Mouse (Mus musculus) lung, embryonic 15.5 days (tissue): ENCODE measurements around the gene Prrt3. TPM values are rescaled to one million over a fixed set of nuclear protein-coding genes. Genes with fewer than 3 reads are reported as not detected.

ENCODE experiments used
- ATAC-seq: fragments of 200-750 bp; cut with Nextera tagmentation; 2 replicates; pipeline ENCODE4 v1.8.0; 2017; ENCODE audit warnings: moderate number of reproducible peaks, borderline replicate concordance; ENCODE audit not compliant: low FRiP score, low TSS enrichment; ENCODE audit errors: extremely low read depth
- H3K27ac ChIP-seq: fragments of 300-500 bp; sonication (generic); 2 replicates; pipeline ENCODE4 v1.5.1; 2015; ENCODE audit warnings: moderate library complexity, mild to moderate bottlenecking, inconsistent platforms
- H3K27me3 ChIP-seq: fragments of 300-500 bp; sonication (generic); 2 replicates; pipeline ENCODE4 v1.6.1; 2015; ENCODE audit warnings: inconsistent platforms
- H3K36me3 ChIP-seq: fragments of 300-500 bp; sonication (generic); 2 replicates; pipeline ENCODE4 v1.6.1; 2015; ENCODE audit warnings: inconsistent platforms
- H3K4me1 ChIP-seq: fragments of 300-500 bp; sonication (generic); 2 replicates; pipeline ENCODE4 v1.6.1; 2015; ENCODE audit warnings: inconsistent platforms
- H3K4me2 ChIP-seq: fragments of 300-500 bp; sonication (generic); 2 replicates; pipeline ENCODE4 v1.6.1; 2015; ENCODE audit warnings: inconsistent platforms, mild to moderate bottlenecking, moderate library complexity
- H3K4me3 ChIP-seq: fragments of 300-500 bp; sonication (generic); 2 replicates; pipeline ENCODE4 v1.5.1; 2015; ENCODE audit warnings: mild to moderate bottlenecking, inconsistent platforms
- H3K9ac ChIP-seq: fragments of 300-500 bp; sonication (generic); 2 replicates; pipeline ENCODE4 v1.6.1; 2015; ENCODE audit warnings: inconsistent platforms
- H3K9me3 ChIP-seq: fragments of 300-500 bp; sonication (generic); 2 replicates; pipeline ENCODE4 v1.6.1; 2016; ENCODE audit warnings: inconsistent platforms
- WGBS: fragments of 180-500 bp; shearing (Covaris S2); methylation state at CpG from one replicate; pipeline ENCODE4 v1.1.7; 2015; 5-methylcytosine and 5-hydroxymethylcytosine counted together
- polyA plus RNA-seq: library from polyadenylated mRNA; unstranded; fragments of >200 nt; fragmentation: Nextera tagmentation; extraction: Ambion mirVana; gene quantifications from 2 replicates; pipeline ENCODE4 v1.2.1, GENCODE M21; 2015

The Prrt3 gene
- polyA plus RNA-seq, 1 experiment from 2014 or later = 0.17 TPM

DNA sequence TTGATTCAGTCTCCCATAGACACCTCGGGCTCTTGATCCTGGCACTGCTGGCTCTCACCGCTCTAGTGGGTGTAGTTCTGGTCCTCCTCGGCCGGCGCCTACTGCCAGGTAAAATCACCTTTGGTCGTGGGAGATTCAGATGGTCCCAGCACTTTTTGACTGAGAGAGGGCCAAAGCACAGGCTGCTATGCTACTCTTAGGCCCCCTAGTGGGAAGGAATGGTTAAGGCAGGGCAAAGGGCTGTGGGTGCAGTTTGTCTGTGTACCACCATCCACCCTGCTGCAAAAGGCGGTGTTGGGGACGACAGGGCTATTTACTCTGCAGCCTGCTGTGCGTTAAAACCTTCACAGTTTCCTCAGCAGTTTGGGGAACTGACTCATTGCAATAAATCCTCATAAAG lies 32.7 kb downstream of the Prrt3 start:
- H3K4me3 ChIP-seq = peak overlapping the region; percentile 39
- no peak overlapping the region for H3K27ac ChIP-seq
- no peaks in the 10 kb centered on the region for H3K36me3 ChIP-seq
- H3K9me3 ChIP-seq = no peaks in the 10 kb centered on the region
- H3K4me1 ChIP-seq = peaks cover 27% of the 10 kb centered on the region
- peaks cover 12% of the 10 kb centered on the region for H3K27me3 ChIP-seq
- peak overlapping the region; percentile 17; the same call in 1 of the 2 replicates for H3K9ac ChIP-seq
- peak; percentile 53; the same call in 1 of the 2 replicates for ATAC-seq
- 8% methylated on average over 9 of the region's 9 CpGs for WGBS
- peak overlapping the region; percentile 84 for H3K4me2 ChIP-seq

DNA sequence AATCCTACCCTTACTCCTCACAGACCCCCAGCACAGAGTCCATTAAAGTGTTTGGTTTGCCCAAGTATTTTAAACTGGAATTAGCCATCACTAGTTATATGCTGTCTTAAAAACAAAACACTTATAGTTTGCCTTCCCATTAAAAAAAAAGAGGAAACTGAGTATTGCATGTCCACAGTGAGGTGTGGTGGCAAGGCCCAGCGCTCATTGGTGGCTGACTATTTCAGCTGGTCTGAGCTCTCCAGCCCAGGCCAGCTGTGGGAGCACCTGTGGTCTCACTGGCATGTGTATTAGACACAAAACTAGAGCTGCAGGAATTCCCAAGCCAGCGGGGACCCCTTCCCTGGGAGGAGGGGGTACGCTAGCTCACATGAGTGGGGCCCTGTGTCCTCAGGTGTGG lies 33.2 kb downstream of the Prrt3 start:
- Histone ChIP-seq H3K27ac (no peak overlapping the region), H3K9ac (no peak overlapping the region), H3K4me2 (no peak overlapping the region), H3K9me3 (no peaks in the 10 kb centered on the region), H3K27me3 (peaks cover 12% of the 10 kb centered on the region), H3K4me1 (peaks cover 27% of the 10 kb centered on the region), H3K36me3 (no peaks in the 10 kb centered on the region), H3K4me3 (no peak overlapping the region)
- WGBS = 56% methylated on average over 3 of the region's 3 CpGs
- no peak for ATAC-seq

- Histone ChIP-seq H3K27me3 (peaks cover 10% of the 10 kb centered on the region), H3K4me3 (no peak overlapping the region), H3K4me1 (peaks cover 14% of the 10 kb centered on the region), H3K9ac (no peak overlapping the region), H3K27ac (no peak overlapping the region), H3K4me2 (no peak overlapping the region), H3K36me3 (no peaks in the 10 kb centered on the region), H3K9me3 (no peaks in the 10 kb centered on the region)
- ATAC-seq = no peak
- WGBS = 57% methylated on average over 5 of the region's 5 CpGs
These were observed 36.1 kb downstream of the Prrt3 start for GRCm38 (mm10) chr6:113465602-113466001.

GRCm38 (mm10) chr6:113464040-113464439 lies 37.7 kb downstream of the Prrt3 start:
- 57% methylated on average over 7 of the region's 7 CpGs for WGBS

GRCm38 (mm10) chr6:113458635-113459034 lies 43.1 kb downstream of the Prrt3 start:
- Histone ChIP-seq H3K9me3 (no peaks in the 10 kb centered on the region), H3K9ac (peak overlapping the region; percentile 31; the same call in 1 of the 2 replicates), H3K4me3 (peak overlapping the region; percentile 35), H3K27ac (peak overlapping the region; percentile 74), H3K36me3 (no peaks in the 10 kb centered on the region), H3K4me1 (peaks cover 5% of the 10 kb centered on the region), H3K4me2 (peak overlapping the region; percentile 52), H3K27me3 (no peaks in the 10 kb centered on the region)
- WGBS = 33% methylated on average over 10 of the region's 10 CpGs
- ATAC-seq = peak; percentile 91

More at GRCm38 (mm10) chr6:113464040-113464439, 37.7 kb downstream of the Prrt3 start:
- Histone ChIP-seq H3K4me2 (no peak overlapping the region), H3K4me1 (peaks cover 3% of the 10 kb centered on the region; the same call in 1 of the 2 replicates), H3K27ac (no peak overlapping the region), H3K36me3 (no peaks in the 10 kb centered on the region), H3K9ac (no peak overlapping the region), H3K9me3 (no peaks in the 10 kb centered on the region), H3K27me3 (no peaks in the 10 kb centered on the region), H3K4me3 (no peak overlapping the region)
- ATAC-seq = no peak

- ATAC-seq = no peak
- H3K4me2 ChIP-seq = peak within 1 kb of the TSS; percentile 52
- H3K9me3 ChIP-seq = no peaks in the 10 kb centered on the region
- peak within 1 kb of the TSS; percentile 31; the same call in 1 of the 2 replicates for H3K9ac ChIP-seq
- H3K27me3 ChIP-seq = no peaks in the 10 kb centered on the region
- peak within 1 kb of the TSS; percentile 35 for H3K4me3 ChIP-seq
- peaks cover 5% of the 10 kb centered on the region for H3K4me1 ChIP-seq
- peak within 1 kb of the TSS; percentile 74 for H3K27ac ChIP-seq
- H3K36me3 ChIP-seq = no peaks in the 10 kb centered on the region
- 45% methylated on average over 9 of the region's 10 CpGs for WGBS
These were observed 43.7 kb downstream of the Prrt3 start, which contains the start of gene Il17re for GRCm38 (mm10) chr6:113457952-113458534. Gene Il17re (plus strand): TSS chr6:113458484.

DNA sequence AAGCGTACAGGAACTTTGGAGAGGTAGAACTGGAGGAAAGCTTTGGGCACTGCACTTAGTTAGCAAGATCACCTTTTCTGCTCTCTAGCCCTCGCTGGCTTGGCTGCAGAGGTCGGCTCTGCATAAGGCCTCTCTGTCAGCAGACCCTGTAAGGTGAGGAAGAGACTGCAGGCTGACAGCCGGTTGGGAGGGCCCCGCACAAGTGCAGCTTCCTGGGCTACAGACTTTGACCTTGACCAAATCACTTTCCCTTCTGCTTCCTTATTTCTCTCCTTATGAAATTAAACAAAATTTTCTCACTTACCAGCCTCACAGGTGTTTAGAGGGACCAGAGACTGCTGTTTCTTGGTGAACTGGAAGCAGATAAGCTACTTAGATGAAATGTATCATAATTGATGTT lies 46.7 kb downstream of the Prrt3 start:
- H3K9me3 ChIP-seq = no peaks in the 10 kb centered on the region
- H3K27ac ChIP-seq = no peak overlapping the region
- H3K4me2 ChIP-seq = no peak overlapping the region
- 54% methylated on average over 5 of the region's 5 CpGs for WGBS
- no peaks in the 10 kb centered on the region for H3K27me3 ChIP-seq
- peaks cover 5% of the 10 kb centered on the region for H3K4me1 ChIP-seq
- no peak for ATAC-seq
- H3K4me3 ChIP-seq = no peak overlapping the region
- H3K9ac ChIP-seq = no peak overlapping the region
- no peaks in the 10 kb centered on the region for H3K36me3 ChIP-seq

GRCm38 (mm10) chr6:113451839-113452238 lies 49.9 kb downstream of the Prrt3 start:
- H3K27ac ChIP-seq = no peak overlapping the region
- ATAC-seq = peak; percentile 42; the same call in 1 of the 2 replicates
- H3K9me3 ChIP-seq = no peaks in the 10 kb centered on the region
- no peak overlapping the region for H3K4me2 ChIP-seq
- no peaks in the 10 kb centered on the region for H3K27me3 ChIP-seq
- peaks cover 19% of the 10 kb centered on the region for H3K36me3 ChIP-seq
- no peak overlapping the region for H3K9ac ChIP-seq
- H3K4me3 ChIP-seq = no peak overlapping the region
- WGBS = 56% methylated on average over 2 of the region's 2 CpGs
- no peaks in the 10 kb centered on the region for H3K4me1 ChIP-seq

- Histone ChIP-seq H3K27ac (no peak overlapping the region), H3K9ac (no peak overlapping the region), H3K9me3 (no peaks in the 10 kb centered on the region), H3K27me3 (no peaks in the 10 kb centered on the region), H3K4me3 (no peak overlapping the region), H3K36me3 (peaks cover 28% of the 10 kb centered on the region), H3K4me1 (peaks cover 9% of the 10 kb centered on the region), H3K4me2 (no peak overlapping the region)
- 95% methylated on average over 4 of the region's 4 CpGs for WGBS
- ATAC-seq = no peak
These were observed 54.1 kb downstream of the Prrt3 start for GRCm38 (mm10) chr6:113447639-113448038.

GRCm38 (mm10) chr6:113444207-113444965 lies 57.3 kb downstream of the Prrt3 start:
- H3K27ac ChIP-seq = no peak overlapping the region
- H3K4me3 ChIP-seq = no peak overlapping the region
- ATAC-seq = no peak
- WGBS = 78% methylated on average over 8 of the region's 8 CpGs
- H3K36me3 ChIP-seq = peaks cover 28% of the 10 kb centered on the region
- no peak overlapping the region for H3K9ac ChIP-seq
- peaks cover 13% of the 10 kb centered on the region for H3K4me1 ChIP-seq
- no peaks in the 10 kb centered on the region for H3K27me3 ChIP-seq
- H3K9me3 ChIP-seq = no peaks in the 10 kb centered on the region
- no peak overlapping the region for H3K4me2 ChIP-seq
